Mouse (Mus musculus): ENCODE data around the gene Itga2. TPM values are rescaled to one million over a fixed set of nuclear protein-coding genes. Genes with fewer than 3 reads are reported as not detected.

Gene Itga2
- polyA plus RNA-seq, 1 experiment from 2014 or later: 5.9 TPM

DNA sequence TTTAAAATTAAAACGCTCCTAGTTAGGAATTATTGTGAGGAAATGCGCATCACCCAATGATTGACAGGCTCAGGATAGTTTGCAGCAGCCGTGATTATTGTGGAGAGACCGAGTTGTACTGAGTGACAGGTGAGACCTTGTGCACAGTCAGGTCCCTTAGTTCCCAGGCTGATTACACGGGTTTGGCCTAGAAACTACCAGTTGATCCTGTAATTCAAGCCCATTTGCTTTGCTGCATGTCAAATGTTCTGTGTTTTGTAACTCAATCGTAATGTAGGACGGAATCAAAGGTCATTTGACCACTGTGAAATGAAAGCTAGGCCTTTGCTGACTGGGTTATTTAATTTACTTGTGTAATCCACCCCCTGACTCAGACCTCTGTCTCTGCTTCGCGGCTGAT, 113.4 kb downstream of the Itga2 start:
- no peaks in the 10 kb centered on the region for H3K27me3 ChIP-seq (replicated peaks; ENCODE audit: control insufficient read depth, insufficient read depth, low read length)
- no peaks in the 10 kb centered on the region for H3K36me3 ChIP-seq (ENCODE audit: control insufficient read depth, insufficient read depth, low read length)
- 17% methylated on average over 9 of the region's 9 CpGs for WGBS
- peak overlapping the region; percentile 83 for H3K4me3 ChIP-seq (ENCODE audit: low read length)
- H3K9ac ChIP-seq (ENCODE audit: low read depth, low read length): peak overlapping the region; percentile 76
- peak overlapping the region; percentile 73 for H3K4me2 ChIP-seq (ENCODE audit: low read depth, low read length)
- peak overlapping the region; percentile 72 for H3K27ac ChIP-seq (ENCODE audit: low read length)
- no peaks in the 10 kb centered on the region for H3K9me3 ChIP-seq (ENCODE audit: control insufficient read depth, low read length)
- peak; percentile 81 for ATAC-seq
- H3K4me1 ChIP-seq (ENCODE audit: control insufficient read depth, insufficient read depth, low read length): peaks cover 8% of the 10 kb centered on the region

- Histone ChIP-seq H3K27me3 (replicated peaks; ENCODE audit: control insufficient read depth, insufficient read depth, low read length) (no peaks in the 10 kb centered on the region), H3K4me1 (ENCODE audit: control insufficient read depth, insufficient read depth, low read length) (peaks cover 5% of the 10 kb centered on the region), H3K27ac (ENCODE audit: low read length) (peak within 1 kb of the TSS; percentile 72), H3K9ac (ENCODE audit: low read depth, low read length) (peak within 1 kb of the TSS; percentile 76), H3K9me3 (ENCODE audit: control insufficient read depth, low read length) (no peaks in the 10 kb centered on the region), H3K4me3 (ENCODE audit: low read length) (peak within 1 kb of the TSS; percentile 83), H3K4me2 (ENCODE audit: low read depth, low read length) (peak within 1 kb of the TSS; percentile 73), H3K36me3 (ENCODE audit: control insufficient read depth, insufficient read depth, low read length) (no peaks in the 10 kb centered on the region)
- 1% methylated on average over 39 of the region's 39 CpGs for WGBS
- ATAC-seq: peak; percentile 99
Measured at GRCm38 (mm10) chr13:114817751-114818360, 114.0 kb downstream of the Itga2 start, which contains the start of gene Mocs2. Mocs2 (plus strand) TSS chr13:114818236.

DNA sequence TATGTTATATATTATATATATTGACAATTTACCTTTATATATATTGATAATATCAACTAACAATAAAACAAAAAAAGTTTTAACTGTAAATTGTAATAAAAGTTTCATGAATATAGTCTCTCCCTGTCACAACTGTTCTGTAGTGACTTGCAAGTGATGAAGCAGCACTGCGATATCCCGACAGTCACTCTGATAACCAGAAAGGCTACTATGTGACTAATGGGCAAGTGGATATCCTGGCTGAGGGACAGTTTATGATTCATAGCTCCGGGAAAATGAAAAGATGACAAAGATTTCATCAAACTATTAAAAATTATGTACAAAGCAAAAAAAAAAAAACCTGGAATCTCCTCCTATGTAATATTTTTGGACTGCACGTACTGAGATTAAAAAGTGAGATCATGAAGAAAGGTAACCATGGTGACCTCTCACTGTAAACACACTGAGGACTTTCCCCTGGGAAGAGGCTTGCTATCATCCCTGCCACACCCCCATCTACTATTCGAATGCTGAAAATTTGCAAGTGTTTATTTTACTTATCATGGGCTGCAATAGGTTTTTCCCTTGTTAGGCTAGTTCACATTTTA, 122.2 kb downstream of the Itga2 start:
- ATAC-seq: peak; percentile 84
- no peaks in the 10 kb centered on the region for H3K4me1 ChIP-seq (ENCODE audit: control insufficient read depth, insufficient read depth, low read length)

DNA sequence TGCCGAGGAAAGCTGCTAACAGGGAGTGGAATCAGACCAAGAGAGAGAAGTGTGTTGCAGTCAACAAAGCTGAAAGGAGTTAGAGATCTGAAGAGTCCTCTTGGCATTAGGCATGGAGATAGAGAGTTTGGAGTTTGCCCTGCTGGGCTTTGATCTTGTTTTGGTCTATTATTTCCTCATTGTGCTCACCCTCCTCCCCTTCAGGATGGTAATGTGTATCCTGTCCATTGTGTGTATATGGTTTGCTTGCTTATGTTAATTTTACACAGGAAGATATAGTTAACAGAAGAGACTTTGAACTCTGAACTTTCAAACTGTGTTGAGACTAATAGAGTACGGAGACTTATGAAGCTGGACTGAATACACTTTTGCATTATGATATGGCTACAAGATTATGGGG, 128.9 kb downstream of the Itga2 start:
- Histone ChIP-seq H3K4me3 (ENCODE audit: low read length) (no peak overlapping the region), H3K27ac (ENCODE audit: low read length) (peak overlapping the region; percentile 69), H3K9me3 (ENCODE audit: control insufficient read depth, low read length) (no peaks in the 10 kb centered on the region), H3K27me3 (replicated peaks; ENCODE audit: control insufficient read depth, insufficient read depth, low read length) (no peaks in the 10 kb centered on the region), H3K36me3 (ENCODE audit: control insufficient read depth, insufficient read depth, low read length) (no peaks in the 10 kb centered on the region), H3K4me2 (ENCODE audit: low read depth, low read length) (peak overlapping the region; percentile 4; the same call in 1 of the 2 replicates), H3K9ac (ENCODE audit: low read depth, low read length) (no peak overlapping the region), H3K4me1 (ENCODE audit: control insufficient read depth, insufficient read depth, low read length) (peaks cover 4% of the 10 kb centered on the region; the same call in 1 of the 2 replicates)
- WGBS: 63% methylated on average over 2 of the region's 2 CpGs
- ATAC-seq: peak; percentile 96

More for the DNA sequence above, 122.2 kb downstream of the Itga2 start:
- Histone ChIP-seq H3K4me3 (ENCODE audit: low read length) (no peak overlapping the region), H3K9ac (ENCODE audit: low read depth, low read length) (no peak overlapping the region), H3K27me3 (replicated peaks; ENCODE audit: control insufficient read depth, insufficient read depth, low read length) (no peaks in the 10 kb centered on the region), H3K27ac (ENCODE audit: low read length) (no peak overlapping the region), H3K36me3 (ENCODE audit: control insufficient read depth, insufficient read depth, low read length) (no peaks in the 10 kb centered on the region), H3K4me2 (ENCODE audit: low read depth, low read length) (no peak overlapping the region), H3K9me3 (ENCODE audit: control insufficient read depth, low read length) (no peaks in the 10 kb centered on the region)
- 62% methylated on average over 5 of the region's 5 CpGs for WGBS

- H3K9ac ChIP-seq (ENCODE audit: low read depth, low read length): no peak overlapping the region
- no peak overlapping the region; the same call in 1 of the 2 replicates for H3K27ac ChIP-seq (ENCODE audit: low read length)
- WGBS: 78% methylated on average over 3 of the region's 3 CpGs
- peak; percentile 47 for ATAC-seq
- H3K4me1 ChIP-seq (ENCODE audit: control insufficient read depth, insufficient read depth, low read length): peaks cover 4% of the 10 kb centered on the region; the same call in 1 of the 2 replicates
- no peak overlapping the region for H3K4me3 ChIP-seq (ENCODE audit: low read length)
- no peaks in the 10 kb centered on the region for H3K9me3 ChIP-seq (ENCODE audit: control insufficient read depth, low read length)
- no peaks in the 10 kb centered on the region for H3K27me3 ChIP-seq (replicated peaks; ENCODE audit: control insufficient read depth, insufficient read depth, low read length)
- H3K4me2 ChIP-seq (ENCODE audit: low read depth, low read length): no peak overlapping the region
- no peaks in the 10 kb centered on the region for H3K36me3 ChIP-seq (ENCODE audit: control insufficient read depth, insufficient read depth, low read length)
Measured at GRCm38 (mm10) chr13:114801857-114802256, 130.0 kb downstream of the Itga2 start.

GRCm38 (mm10) chr13:114793250-114794030, 138.5 kb downstream of the Itga2 start:
- H3K4me2 ChIP-seq (ENCODE audit: low read depth, low read length): no peak overlapping the region
- H3K9ac ChIP-seq (ENCODE audit: low read depth, low read length): no peak overlapping the region
- WGBS: 41% methylated on average over 6 of the region's 6 CpGs
- H3K4me3 ChIP-seq (ENCODE audit: low read length): no peak overlapping the region
- H3K27ac ChIP-seq (ENCODE audit: low read length): no peak overlapping the region
- H3K4me1 ChIP-seq (ENCODE audit: control insufficient read depth, insufficient read depth, low read length): no peaks in the 10 kb centered on the region
- no peaks in the 10 kb centered on the region for H3K36me3 ChIP-seq (ENCODE audit: control insufficient read depth, insufficient read depth, low read length)
- H3K27me3 ChIP-seq (replicated peaks; ENCODE audit: control insufficient read depth, insufficient read depth, low read length): no peaks in the 10 kb centered on the region
- 0 out of 2 replicates have a peak, but pooled peaks have one; percentile 21 for ATAC-seq
- H3K9me3 ChIP-seq (ENCODE audit: control insufficient read depth, low read length): no peaks in the 10 kb centered on the region

- no peak for ATAC-seq
- H3K9ac ChIP-seq (ENCODE audit: low read depth, low read length): no peak overlapping the region
- no peaks in the 10 kb centered on the region for H3K4me1 ChIP-seq (ENCODE audit: control insufficient read depth, insufficient read depth, low read length)
- H3K4me3 ChIP-seq (ENCODE audit: low read length): no peak overlapping the region
- H3K27me3 ChIP-seq (replicated peaks; ENCODE audit: control insufficient read depth, insufficient read depth, low read length): no peaks in the 10 kb centered on the region
- 83% methylated on average over 1 of the region's 1 CpGs for WGBS
- no peak overlapping the region for H3K27ac ChIP-seq (ENCODE audit: low read length)
- H3K4me2 ChIP-seq (ENCODE audit: low read depth, low read length): no peak overlapping the region
- H3K9me3 ChIP-seq (ENCODE audit: control insufficient read depth, low read length): no peaks in the 10 kb centered on the region
- H3K36me3 ChIP-seq (ENCODE audit: control insufficient read depth, insufficient read depth, low read length): no peaks in the 10 kb centered on the region
Measured at GRCm38 (mm10) chr13:114791511-114791910, 140.4 kb downstream of the Itga2 start.

Other genes with a start within 250 kb of the Itga2 start
- gene Mocs2, start 113.9 kb downstream of the Itga2 start, polyA plus RNA-seq (2015; fragmentation: Nextera tagmentation; extraction: Ambion mirVana): 111 and 114 TPM in 2 replicates
- 5.4 and 5.7 TPM in 2 replicates for gene Pelo, start 158.1 kb upstream of the Itga2 start, polyA plus RNA-seq (2015; fragmentation: Nextera tagmentation; extraction: Ambion mirVana)
- gene Gm49395, start 169.8 kb upstream of the Itga2 start, polyA plus RNA-seq (2015; fragmentation: Nextera tagmentation; extraction: Ambion mirVana): 5.5 and 5.9 TPM in 2 replicates
- gene Itga1, start 169.9 kb upstream of the Itga2 start, polyA plus RNA-seq (2015; fragmentation: Nextera tagmentation; extraction: Ambion mirVana): 15.4 and 18.6 TPM in 2 replicates